Mouse (Mus musculus) E14TG2a.4 (cell line): ENCODE measurements at regions not wholly inside any gene's neighbourhood (a gene's known extent, or its start where the extent isn't known, plus 50 kb on each side); places are given as distances from the start of the nearest gene placed in this dataset.

Experiments
- H3K27me3 ChIP-seq: 2 replicates; pipeline ENCODE4 v1.6.1; 2014; ENCODE audit warnings: low read length, control low read depth; ENCODE audit not compliant: insufficient read depth
- H3K36me3 ChIP-seq: 2 replicates; pipeline ENCODE4 v1.6.1; 2014; ENCODE audit warnings: low read length, control low read depth; ENCODE audit not compliant: insufficient read depth
- H3K4me1 ChIP-seq: replicated peaks from 2 replicates; pipeline ENCODE4 v1.6.1; 2014; ENCODE audit warnings: low read depth, low read length, control low read depth
- H3K4me3 ChIP-seq: replicated peaks from 2 replicates; pipeline ENCODE4 v1.5.1; 2014; ENCODE audit warnings: mild to moderate bottlenecking, low read length
- H3K9me3 ChIP-seq: 2 replicates; pipeline ENCODE4 v1.6.1; 2014; ENCODE audit warnings: low read length, control low read depth
- CTCF ChIP-seq: conservative IDR thresholded peaks from 2 replicates; pipeline ENCODE4 v1.5.1; 2014; ENCODE audit warnings: low read length
- NANOG ChIP-seq: IDR thresholded peaks from 2 replicates; pipeline ENCODE4 v1.6.1; 2014; ENCODE audit warnings: borderline replicate concordance, low read length, mixed read lengths
- POU5F1 ChIP-seq: IDR thresholded peaks from 2 replicates; pipeline ENCODE4 v1.6.1; 2014; ENCODE audit warnings: low read length, borderline replicate concordance

- Histone ChIP-seq H3K4me1 (peaks cover 12% of the 10 kb centered on the region), H3K27me3 (0 out of 2 replicates have a peak, but pooled peaks cover 13% of the 10 kb centered on the region), H3K9me3 (no peaks in the 10 kb centered on the region), H3K36me3 (no peaks in the 10 kb centered on the region), H3K4me3 (no peak overlapping the region)
- no peak for TF ChIP-seq NANOG
- TF ChIP-seq POU5F1 = no peak
Measured at GRCm38 (mm10) chr4:140366975-140367680, 120.5 kb upstream of the Igsf21 start.

- H3K9me3 ChIP-seq = no peaks in the 10 kb centered on the region
- H3K27me3 ChIP-seq = peaks cover 10% of the 10 kb centered on the region
- TF ChIP-seq POU5F1 = no peak
- TF ChIP-seq CTCF = no peak
- TF ChIP-seq NANOG = no peak
- peaks cover 18% of the 10 kb centered on the region for H3K4me1 ChIP-seq
- H3K36me3 ChIP-seq = no peaks in the 10 kb centered on the region
- H3K4me3 ChIP-seq = no peak overlapping the region
Measured at GRCm38 (mm10) chr4:140358846-140359245, 112.3 kb upstream of the Igsf21 start.

GRCm38 (mm10) chr4:140358103-140358502 lies 111.5 kb upstream of the Igsf21 start:
- H3K27me3 ChIP-seq = peaks cover 10% of the 10 kb centered on the region

GRCm38 (mm10) chr4:140355144-140355550 lies 108.6 kb upstream of the Igsf21 start:
- Histone ChIP-seq H3K9me3 (no peaks in the 10 kb centered on the region), H3K27me3 (peaks cover 5% of the 10 kb centered on the region; the same call in 1 of the 2 replicates), H3K4me1 (peaks cover 16% of the 10 kb centered on the region), H3K4me3 (no peak overlapping the region), H3K36me3 (no peaks in the 10 kb centered on the region)
- no peak for TF ChIP-seq CTCF
- no peak for TF ChIP-seq POU5F1
- no peak for TF ChIP-seq NANOG

More at GRCm38 (mm10) chr4:140358103-140358502, 111.5 kb upstream of the Igsf21 start:
- Histone ChIP-seq H3K4me3 (no peak overlapping the region), H3K9me3 (no peaks in the 10 kb centered on the region), H3K36me3 (no peaks in the 10 kb centered on the region), H3K4me1 (peaks cover 18% of the 10 kb centered on the region)
- TF ChIP-seq POU5F1 (no peak), NANOG (no peak), CTCF (no peak)

- no peaks in the 10 kb centered on the region for H3K36me3 ChIP-seq
- H3K9me3 ChIP-seq = no peaks in the 10 kb centered on the region
- H3K4me3 ChIP-seq = no peak overlapping the region
- no peaks in the 10 kb centered on the region for H3K27me3 ChIP-seq
- H3K4me1 ChIP-seq = peaks cover 9% of the 10 kb centered on the region
- TF ChIP-seq POU5F1 (no peak), NANOG (no peak), CTCF (no peak)
Measured at GRCm38 (mm10) chr4:140348802-140349201, 102.2 kb upstream of the Igsf21 start.

- no peak overlapping the region for H3K4me3 ChIP-seq
- H3K27me3 ChIP-seq = 0 out of 2 replicates have a peak, but pooled peaks cover under 1% of the 10 kb centered on the region
- no peak for TF ChIP-seq CTCF
- TF ChIP-seq POU5F1 = no peak
- no peak for TF ChIP-seq NANOG
Measured at GRCm38 (mm10) chr4:140330138-140330537, 83.6 kb upstream of the Igsf21 start.

GRCm38 (mm10) chr4:140326706-140327440 lies 80.3 kb upstream of the Igsf21 start:
- no peak for TF ChIP-seq POU5F1
- no peak for TF ChIP-seq CTCF
- no peak for TF ChIP-seq NANOG
- H3K4me1 ChIP-seq = peaks cover 19% of the 10 kb centered on the region
- H3K27me3 ChIP-seq = peaks cover 10% of the 10 kb centered on the region; the same call in 1 of the 2 replicates
- H3K36me3 ChIP-seq = no peaks in the 10 kb centered on the region
- peak overlapping the region; percentile 57 for H3K4me3 ChIP-seq
- H3K9me3 ChIP-seq = peaks cover 17% of the 10 kb centered on the region

More at GRCm38 (mm10) chr4:140330138-140330537, 83.6 kb upstream of the Igsf21 start:
- no peaks in the 10 kb centered on the region for H3K36me3 ChIP-seq
- peaks cover 19% of the 10 kb centered on the region for H3K4me1 ChIP-seq
- H3K9me3 ChIP-seq = 0 out of 2 replicates have a peak, but pooled peaks cover 6% of the 10 kb centered on the region

GRCm38 (mm10) chr4:140325677-140326052 lies 79.1 kb upstream of the Igsf21 start:
- Histone ChIP-seq H3K4me3 (no peak overlapping the region), H3K27me3 (peaks cover 10% of the 10 kb centered on the region; the same call in 1 of the 2 replicates), H3K4me1 (peaks cover 19% of the 10 kb centered on the region), H3K36me3 (no peaks in the 10 kb centered on the region), H3K9me3 (peaks cover 18% of the 10 kb centered on the region)
- TF ChIP-seq CTCF (no peak), NANOG (no peak), POU5F1 (no peak)
